Mouse (Mus musculus) right cerebral cortex, postnatal 14 days (tissue): Measurements from ENCODE around the gene Prkacb.
A peak's percentile ranks its signal among the peaks of the same experiment; 100 is the strongest.
"Not testable (repeated sequence)": the region's sequence is repeated elsewhere in the genome, so short reads cannot be mapped to it uniquely, and the experiment has no call there.

Experiments
- DNase-seq: peaks from one replicate; pipeline ENCODE4 v3.0.0; 2022

Gene Prkacb

DNA sequence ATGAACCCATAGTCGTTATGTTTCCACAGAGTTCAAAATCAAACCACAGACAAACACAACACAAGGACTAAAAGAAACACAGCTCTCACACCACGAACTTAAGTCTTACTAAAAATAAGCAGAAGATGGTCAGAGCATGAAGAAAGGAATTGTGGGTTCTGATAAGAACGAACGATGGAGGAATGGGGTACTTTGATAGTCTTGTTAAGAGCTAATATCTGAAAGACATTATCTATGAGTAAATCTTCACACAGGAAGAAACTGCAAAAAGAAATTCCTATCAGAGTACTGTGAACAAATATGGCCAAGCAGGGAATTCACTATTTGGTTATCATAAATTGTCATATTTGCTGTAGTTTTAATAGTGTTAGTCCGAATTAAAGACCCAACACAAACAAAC lies 36.1 kb downstream of the Prkacb start:
- no peak for DNase-seq

DNA sequence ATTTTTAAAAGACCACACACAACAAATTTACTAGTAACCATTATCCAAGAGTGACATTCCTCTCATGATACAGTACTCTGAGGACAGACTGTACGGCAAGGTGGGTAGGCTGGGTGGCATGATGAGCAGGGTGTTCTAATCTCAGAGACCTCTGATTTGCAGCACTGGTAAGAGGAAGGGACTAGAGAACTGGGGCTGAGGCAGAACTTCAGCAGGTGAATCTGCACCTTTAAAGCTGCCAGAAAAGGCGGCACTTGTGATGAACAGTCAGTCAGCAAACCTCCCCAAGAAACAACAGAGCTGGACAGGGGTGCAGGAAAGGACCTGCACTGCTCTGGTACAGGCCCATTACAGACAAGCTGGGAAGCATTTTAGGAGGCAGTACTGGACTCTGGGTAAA lies 41.9 kb downstream of the Prkacb start:
- no peak for DNase-seq

DNA sequence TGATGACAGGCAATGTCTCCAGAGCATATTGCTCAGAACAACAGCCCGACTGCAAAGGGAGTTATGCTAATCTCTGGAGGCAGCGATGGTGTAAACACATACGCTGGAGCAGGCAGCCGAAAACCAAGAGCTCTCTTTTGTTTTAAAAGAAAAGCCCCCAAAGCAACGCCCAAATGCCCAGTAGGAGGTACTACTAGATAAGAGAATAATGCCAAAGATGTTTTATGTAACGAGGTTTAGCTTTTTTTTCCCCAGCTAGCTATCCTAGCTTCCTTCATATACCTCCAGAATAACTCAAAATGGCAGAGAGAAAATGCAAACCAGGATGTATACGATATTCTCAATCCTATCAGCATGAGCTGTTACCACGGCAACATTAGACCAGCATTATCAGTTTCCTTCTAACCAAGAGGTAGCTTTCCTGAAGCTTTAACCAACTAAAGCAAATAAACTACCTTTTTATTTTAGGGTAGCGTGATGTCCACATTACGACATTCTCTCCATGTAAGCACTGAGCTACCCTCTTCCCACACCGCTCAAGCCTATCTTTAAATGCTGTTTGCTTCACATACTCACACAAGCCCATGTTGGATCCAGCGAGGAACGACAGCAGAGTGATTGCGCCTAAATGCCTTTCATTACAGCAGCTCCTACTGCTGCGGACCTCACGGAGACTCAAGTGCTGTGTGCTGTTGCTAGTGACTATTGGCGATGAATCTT lies 42.7 kb downstream of the Prkacb start:
- peak; percentile 29 for DNase-seq

DNA sequence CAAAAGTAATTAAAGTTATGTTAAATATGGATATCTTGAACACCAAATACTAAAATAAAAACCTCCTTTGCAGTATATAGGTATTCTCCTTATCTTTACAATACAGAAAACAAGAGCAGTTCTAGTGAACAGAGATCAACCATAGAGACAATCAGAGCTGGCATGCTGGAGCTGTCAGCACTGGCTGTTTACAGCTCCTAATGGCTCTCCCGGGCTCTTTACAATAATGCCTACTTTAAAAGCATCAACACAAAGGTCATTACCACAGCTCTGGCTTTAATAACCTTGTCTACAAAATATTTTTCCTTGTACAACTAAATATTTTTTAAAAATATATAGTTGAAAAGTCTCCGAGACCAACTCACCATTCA lies 43.2 kb downstream of the Prkacb start:
- DNase-seq, result no peak

DNA sequence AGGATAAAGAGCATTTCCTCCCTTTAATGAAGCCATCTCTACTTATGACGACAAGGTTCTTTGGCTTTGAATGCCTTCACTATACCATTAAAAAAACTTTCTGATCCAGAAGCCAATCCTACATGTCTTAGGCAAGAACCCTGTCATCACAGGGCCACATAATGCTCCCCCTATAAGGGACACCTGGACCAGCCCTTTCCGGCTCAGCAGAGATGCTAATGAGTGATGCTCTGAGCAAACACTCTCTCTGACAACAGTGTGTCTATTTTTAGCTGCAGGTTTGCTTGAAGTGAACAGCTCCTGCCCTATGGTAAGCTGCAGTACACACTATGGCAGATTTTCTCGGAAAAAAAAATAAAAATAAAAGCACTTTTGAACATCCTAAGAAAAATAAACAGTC lies 43.9 kb downstream of the Prkacb start:
- DNase-seq, result peak; percentile 23

DNA sequence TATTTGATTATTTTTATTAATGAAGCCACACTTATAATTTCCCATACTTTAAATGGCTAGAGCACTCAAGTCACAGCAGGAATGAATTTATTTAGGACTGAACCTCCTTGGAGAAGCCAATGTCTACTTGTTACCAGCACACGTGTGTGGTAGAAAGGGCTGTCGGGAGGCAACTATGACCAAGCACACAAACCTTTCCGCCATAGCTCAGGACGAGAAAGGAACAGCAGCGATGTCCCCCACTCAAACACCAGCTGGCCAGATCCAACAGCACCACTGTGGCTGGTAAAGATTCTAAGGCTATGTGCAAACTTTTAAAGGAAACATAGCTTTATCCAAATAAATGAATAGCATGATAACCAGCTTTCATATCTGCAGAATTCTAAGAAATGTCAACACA lies 44.4 kb downstream of the Prkacb start:
- no peak for DNase-seq

DNA sequence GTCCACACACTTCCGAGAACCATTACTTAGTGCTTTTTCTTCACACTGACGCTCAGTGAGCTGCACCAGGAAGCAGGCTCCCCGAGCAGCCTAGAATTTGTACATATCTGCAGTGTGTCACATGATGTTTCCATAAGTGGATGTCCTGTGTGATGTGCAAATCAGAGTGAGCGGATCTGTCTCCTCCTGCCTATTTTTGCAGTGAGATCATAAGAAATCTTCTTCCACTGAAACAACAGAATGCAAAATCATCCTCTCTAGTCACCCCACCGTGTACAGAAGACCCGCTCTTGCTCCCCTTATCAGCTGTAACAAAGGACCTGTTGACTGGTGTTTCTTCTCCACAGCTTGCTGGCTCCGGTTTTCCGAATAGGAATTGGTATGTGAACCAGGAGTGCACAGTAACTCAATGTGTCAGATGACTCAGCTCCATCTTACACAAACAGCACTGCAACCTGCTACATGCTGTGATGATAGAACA lies 46.0 kb downstream of the Prkacb start:
- DNase-seq, result no peak

DNA sequence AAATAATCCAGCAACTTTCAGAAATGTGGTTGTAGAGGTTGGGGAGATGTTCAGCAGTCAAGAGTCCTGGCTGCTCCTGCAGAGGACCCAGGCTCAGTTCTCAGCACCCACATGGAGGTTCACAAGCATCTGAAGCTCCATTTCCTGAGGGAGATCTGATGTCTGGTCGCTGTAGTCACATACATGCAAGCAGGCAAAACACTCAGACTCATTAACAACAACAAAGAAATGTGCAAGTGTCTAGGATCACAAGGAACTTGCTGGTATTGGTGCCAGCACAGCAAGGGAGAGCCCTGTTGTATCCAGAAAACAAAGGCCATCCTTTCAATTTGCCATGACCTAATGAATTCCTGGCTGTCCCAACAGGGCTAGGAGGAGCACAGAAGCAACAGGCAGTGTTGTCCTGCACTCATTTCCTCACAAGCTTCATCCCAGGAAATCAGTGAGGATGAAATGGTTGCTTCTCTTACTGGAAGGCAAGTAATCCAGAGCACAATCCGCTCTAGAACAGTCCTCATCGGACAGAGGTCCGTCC lies 46.7 kb downstream of the Prkacb start:
- no peak for DNase-seq

DNA sequence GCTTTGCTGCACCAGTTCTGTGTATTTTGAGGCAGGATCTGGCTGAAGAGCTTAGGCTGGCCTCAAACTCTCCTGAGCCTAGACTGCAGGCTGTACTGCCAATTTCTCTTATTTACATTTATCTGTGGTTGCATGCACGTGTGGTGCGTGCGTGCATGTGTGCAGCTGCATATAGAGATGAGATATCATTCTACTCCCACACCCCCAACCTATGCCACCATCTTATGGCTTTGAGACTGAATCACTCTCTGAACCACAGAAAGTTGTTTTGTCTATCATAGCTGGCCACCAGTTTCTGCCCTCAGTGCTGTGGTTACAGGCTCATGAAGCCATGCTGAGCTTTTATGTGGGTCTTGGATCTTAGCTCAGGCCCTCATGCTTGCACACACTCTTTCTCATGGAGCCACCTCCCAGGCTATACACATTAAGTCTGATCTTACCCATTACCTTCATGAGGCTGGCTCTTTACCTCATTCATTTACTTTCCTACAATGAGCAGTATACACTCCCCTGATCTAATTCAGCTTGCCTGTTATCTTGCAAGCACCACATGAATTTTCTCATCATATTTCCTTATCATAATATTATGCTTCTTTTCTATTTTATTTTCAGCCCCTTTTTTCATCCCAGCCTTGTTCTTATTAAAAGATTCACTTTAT lies 47.8 kb downstream of the Prkacb start:
- DNase-seq, result no peak

DNA sequence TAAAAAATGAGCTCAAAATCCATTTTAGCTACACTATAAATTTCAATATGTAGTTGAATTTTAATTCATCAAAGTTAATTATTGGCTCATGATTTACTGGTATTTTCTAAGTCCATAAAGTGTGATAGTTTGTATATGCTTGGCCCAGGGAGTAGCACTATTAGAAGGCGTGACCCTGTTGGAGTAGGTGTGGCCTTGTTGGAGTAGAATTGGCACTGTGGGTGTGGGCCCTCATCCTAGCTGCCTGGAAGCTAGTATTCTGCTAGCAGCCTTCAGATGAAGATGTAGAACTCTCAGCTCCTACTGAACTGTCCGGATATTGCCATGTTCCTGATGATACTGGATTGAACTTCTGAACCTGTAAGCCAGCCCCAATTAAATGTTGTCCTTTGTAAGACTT lies 49.7 kb downstream of the Prkacb start:
- DNase-seq, result not testable (repeated sequence)

DNA sequence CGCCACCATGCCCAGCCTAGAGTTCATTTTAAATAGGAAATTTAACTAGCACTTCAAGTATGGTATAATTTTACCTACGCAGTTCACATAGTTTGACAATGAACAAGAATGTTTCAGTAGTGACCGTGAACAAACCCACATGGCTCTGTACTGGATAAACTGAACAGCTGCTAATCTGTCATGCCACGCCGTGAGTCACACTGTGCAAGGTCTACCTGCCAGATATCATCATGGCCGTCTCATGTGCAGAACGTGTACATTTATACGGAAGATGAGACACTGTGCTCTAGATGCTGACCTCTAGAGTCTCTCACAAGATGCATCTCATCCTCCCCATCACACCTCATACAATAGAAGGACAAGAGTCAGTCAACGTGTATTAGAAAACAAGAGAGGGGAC lies 51.5 kb downstream of the Prkacb start:
- no peak for DNase-seq

DNA sequence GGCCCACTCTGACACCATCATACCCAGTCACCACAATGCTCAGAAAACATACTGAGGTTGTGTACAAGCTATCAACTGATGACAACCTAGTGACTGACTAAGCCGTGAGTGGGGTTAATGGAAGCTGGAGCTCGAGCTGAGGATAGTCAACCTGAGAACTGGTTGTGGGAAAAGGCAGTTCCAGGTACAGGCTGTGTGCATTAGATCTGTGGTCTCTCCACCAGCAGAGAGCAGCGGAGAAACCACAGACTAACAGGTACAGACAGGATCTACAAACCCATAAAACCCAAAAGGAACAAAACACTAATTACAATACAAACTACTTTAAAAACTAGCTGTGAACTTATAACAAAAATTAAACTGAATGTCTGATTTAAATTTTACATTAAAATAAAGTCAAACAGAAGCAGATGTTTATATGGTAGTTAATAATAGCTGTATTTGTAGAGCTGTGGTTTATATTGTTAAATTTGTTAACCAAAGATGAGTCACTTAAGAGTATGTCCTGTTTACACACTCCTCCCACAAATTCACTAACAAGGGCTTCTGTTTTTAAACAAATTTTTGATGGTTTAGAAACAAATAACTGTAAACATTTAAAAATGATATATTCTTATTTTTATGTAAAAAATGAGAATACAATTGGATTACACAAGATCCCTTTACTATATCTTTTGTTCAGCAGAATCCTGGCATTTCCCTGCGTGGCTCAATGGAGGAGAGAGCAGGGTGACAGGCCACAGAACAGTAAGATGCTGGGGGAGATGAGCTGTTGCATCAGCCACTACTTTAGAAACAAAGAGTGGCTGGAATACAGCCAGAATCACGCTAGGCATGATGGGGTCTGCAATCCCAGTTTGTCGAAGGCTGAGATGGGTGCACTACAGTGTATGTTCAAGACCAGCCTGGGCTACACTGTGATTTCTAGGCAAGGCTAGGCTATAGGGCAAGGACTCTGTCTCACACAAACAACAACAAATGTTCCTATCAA lies 54.5 kb downstream of the Prkacb start:
- no peak for DNase-seq

DNA sequence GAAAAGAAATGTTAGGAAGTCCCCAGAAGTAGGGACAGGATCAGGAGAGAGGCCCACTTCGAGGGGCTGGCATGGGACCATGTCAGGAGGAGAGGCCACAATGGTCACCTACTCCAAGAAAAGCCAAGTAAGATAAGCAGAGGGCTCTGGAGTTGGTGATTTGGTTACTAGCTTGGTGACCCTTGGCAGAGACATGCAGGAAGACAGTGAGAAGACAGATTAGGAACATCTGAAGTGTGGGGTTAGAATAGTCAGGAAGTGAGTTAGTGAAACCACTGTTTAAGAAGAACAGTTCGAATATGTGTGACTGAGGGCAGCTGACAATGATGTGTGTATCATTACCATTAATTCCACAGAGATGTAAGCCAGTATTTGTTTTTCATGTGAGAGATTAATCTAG lies 58.5 kb downstream of the Prkacb start:
- no peak for DNase-seq

DNA sequence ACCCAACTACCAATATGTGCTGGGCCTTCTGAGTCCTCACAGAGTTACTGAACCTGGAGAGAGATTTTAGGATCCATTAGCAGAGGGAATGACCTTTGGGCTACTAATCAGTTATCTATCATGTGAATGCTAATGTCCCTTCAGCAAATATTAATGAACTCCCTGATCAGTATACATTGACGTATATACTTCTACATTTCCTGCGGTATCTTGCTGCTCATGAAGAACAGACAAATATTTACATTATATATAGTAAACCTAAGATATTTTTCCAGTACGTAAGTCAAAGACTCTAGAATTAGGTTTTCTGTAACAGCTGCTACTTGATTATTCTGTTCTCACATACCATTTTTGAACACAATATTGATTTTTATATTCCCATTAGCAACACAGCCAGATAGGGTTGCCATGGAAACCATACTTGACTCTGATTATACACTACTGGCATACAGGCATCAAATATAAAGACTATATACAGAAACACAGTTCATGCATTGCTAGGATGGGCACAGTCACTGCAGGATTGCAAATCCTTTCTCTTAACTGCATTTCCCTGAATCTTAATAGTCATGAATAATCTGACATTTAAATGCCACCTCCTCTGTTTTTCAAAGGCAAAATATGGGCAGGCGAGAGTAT lies 71.1 kb downstream of the Prkacb start:
- DNase-seq, result no peak

DNA sequence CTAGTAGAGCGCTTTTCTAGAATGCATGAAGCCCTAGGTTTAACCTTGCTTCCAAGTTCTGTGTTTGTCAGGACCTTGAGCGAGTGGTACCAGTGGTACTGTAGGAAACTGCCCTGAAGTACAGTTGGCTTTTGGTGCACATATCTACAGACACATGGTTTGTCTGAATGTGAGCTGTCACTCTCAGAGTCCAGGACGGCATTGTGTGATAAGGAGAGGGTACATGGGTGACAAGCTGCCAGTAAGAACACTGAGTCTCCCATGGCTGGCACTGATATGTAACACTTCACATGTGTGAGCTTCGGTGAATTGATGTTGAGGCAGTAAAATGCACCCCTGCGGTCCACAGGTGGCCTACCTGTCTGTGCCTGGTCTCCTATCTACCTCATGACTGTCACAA lies 71.6 kb downstream of the Prkacb start:
- no peak for DNase-seq

DNA sequence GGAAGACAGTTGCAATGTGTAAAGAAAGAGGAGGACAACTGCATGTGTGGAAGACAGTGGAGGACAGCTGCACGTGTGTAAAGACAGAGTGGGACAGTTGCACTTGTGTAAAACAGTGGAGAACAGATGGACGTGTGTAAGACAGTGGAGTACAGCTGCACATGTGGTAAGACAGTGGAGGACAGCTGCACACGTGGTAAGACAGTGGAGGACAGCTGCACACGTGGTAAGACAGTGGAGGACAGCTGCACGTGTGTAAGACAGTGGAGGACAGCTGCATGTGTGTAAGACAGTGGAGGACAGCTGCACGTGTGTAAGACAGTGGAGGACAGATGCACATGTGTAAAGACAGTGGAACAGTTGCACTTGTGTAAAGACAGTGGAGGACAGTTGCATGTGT lies 76.6 kb downstream of the Prkacb start:
- not testable (repeated sequence) for DNase-seq

DNA sequence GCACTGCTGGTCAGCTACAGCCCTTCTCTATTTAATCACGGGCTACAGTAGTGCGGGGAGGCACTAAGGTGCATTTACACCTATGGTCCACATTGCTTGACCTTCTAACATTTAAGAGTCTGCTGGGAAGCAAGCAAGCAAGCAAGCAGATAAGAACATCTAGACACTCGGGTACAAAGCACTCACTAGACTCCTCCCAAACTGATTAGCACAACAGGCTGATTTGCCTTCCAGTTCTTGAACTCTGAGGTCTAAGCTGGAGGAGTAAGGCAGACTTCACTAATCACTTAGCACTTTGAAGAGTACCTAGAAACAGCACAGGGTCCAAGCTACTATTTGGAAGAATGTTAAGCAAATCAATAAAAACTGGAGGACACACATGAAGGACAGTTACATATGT lies 77.1 kb downstream of the Prkacb start:
- DNase-seq, result no peak

DNA sequence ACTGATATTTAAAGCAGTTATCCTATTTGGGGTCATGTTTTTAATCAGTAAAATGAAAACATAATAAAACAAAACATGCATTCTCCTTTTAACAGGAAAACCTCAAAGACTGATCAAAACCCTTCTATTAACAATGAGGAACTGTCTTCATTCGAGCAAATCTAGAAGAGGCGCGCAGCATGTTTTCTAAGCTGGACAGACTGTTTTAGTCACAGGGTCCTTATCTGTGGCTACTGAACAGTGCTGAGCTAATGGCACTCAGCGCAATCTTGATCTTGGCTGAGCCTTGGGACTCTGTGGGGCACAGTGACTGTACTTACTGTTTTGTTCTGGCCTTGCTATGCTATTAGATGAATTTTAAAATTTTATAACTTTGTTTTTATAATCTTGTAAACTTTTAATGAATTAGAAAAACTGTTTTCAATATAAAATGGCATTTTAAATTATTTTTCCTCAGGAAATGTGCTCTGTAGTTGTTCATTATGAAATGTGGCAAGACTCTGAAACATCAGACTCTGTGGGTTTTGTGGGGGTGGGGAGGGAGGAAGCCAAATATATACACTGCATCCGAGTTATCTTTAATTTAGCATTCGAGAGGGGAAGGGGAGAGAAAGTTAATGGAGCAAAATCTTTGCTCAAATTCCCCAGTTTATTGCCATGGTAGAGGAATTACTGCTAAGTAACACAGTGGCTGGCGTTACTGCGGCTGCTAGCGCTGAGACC lies 77.7 kb downstream of the Prkacb start:
- no peak for DNase-seq

DNA sequence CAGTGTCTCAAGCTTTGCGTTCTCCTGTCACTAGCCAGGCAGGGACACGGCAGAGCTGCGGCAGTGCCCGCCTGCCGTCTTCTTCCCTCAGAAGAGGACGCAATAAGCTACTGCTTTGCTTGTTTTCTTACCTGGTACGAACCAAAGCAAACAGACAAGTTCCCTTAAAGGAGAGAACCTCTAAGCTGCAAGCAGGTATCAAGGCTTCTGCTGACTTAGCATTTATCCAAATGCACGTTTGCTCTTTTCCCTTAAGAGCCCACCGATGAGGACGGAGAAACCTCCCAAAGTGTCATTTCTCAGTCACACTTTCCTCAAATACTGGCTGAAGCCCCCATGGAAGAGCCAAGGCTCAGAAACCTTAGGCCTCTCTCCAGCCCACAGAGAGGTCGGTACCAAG lies 81.3 kb downstream of the Prkacb start:
- no peak for DNase-seq

DNA sequence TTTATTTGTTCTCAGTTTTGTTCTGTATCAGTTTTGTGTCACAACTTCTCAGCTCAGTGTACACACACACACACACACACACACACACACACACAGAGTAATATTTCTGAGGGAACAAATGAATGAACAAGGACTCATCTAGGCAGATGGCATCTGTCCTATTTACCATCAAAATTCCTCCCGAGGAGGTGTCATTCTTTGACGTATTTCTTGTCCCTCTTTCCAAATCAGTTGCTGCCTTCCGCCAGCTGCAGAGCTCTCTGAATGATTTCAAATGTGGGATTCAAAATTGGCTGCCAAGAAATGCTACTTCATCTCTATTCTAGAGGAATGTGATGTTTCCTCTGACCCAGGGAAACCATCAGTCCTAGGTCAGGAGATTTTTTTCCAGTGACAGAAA lies 89.8 kb downstream of the Prkacb start:
- DNase-seq, result no peak

DNA sequence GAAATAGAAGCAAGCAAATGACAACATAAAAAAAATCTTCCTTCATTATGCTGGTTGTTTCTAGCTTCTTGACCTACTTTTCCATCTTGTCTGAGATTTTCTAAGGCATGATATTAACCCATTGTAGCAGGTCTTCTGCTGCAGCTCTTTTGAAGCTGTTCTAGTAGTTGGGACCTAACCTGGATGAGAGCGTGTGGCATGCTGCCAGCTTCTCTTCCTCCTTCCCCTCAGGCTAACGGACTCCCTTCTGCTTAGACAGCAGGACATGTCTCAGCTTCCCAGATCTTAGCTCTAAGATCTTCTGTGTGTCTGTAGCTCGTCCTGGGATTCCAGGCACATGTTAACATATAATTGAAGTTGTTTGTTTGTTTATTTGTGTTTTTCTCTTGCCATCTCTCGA lies 93.1 kb downstream of the Prkacb start:
- peak; percentile 40 for DNase-seq

DNA sequence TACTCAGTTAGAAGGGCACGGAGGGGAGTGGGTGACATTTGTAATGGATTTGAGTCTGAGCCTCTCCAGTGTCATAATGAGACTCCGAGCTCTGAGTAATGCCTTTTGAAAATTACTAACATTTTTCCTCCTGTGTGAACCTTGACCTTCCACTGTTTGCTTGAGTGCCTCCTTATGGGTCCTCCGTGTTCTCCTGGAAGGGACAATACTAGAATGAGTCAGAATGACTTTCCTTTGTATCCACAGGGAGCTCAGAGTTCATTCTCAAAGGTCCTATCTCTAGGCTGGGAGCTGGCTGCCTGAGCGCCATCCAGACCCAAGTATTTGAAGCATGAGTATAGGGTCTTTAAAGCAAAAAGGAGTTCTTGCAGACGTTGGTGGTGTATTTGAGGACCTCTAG lies 94.5 kb downstream of the Prkacb start:
- DNase-seq, result no peak
